Mouse (Mus musculus) heart, postnatal 0 days (tissue): ENCODE data around the gene Lin37. TPM values are rescaled to one million over a fixed set of nuclear protein-coding genes. Genes with fewer than 3 reads are reported as not detected.

ENCODE experiments used
- ATAC-seq: fragments of 200-750 bp; cut with Nextera tagmentation; 2 replicates; pipeline ENCODE4 v1.8.0; 2017; ENCODE audit warnings: low read depth, moderate number of reproducible peaks, moderate library complexity; ENCODE audit not compliant: insufficient read depth
- DNase-seq: peaks from one replicate; pipeline ENCODE4 v3.0.0-alpha.2; 2016; ENCODE audit warnings: low spot score
- H3K27ac ChIP-seq: fragments of 300-500 bp; sonication (generic); 2 replicates; pipeline ENCODE4 v1.5.1; 2014; ENCODE audit warnings: low read depth, mild to moderate bottlenecking
- H3K27me3 ChIP-seq: fragments of 300-500 bp; sonication (generic); 2 replicates; pipeline ENCODE4 v1.6.1; 2014; ENCODE audit warnings: low read length, mixed read lengths; ENCODE audit not compliant: control insufficient read depth, insufficient read depth
- H3K36me3 ChIP-seq: fragments of 300-500 bp; sonication (generic); replicated peaks from 2 replicates; pipeline ENCODE4 v1.6.1; 2014; ENCODE audit warnings: low read length, mixed read lengths; ENCODE audit not compliant: control insufficient read depth, insufficient read depth
- H3K4me1 ChIP-seq: fragments of 300-500 bp; sonication (generic); 2 replicates; pipeline ENCODE4 v1.6.1; 2014; ENCODE audit warnings: antibody characterized with exemption; ENCODE audit not compliant: control insufficient read depth, insufficient read depth
- H3K4me2 ChIP-seq: fragments of 300-500 bp; sonication (generic); 2 replicates; pipeline ENCODE4 v1.6.1; 2014; ENCODE audit warnings: low read depth, mild to moderate bottlenecking, low read length, moderate library complexity
- H3K4me3 ChIP-seq: fragments of 300-500 bp; sonication (generic); 2 replicates; pipeline ENCODE4 v1.5.1; 2014; ENCODE audit warnings: low read depth, low read length
- H3K9ac ChIP-seq: fragments of 300-500 bp; sonication (generic); replicated peaks from 2 replicates; pipeline ENCODE4 v1.6.1; 2014; ENCODE audit warnings: low read depth, low read length, mixed read lengths
- H3K9me3 ChIP-seq: fragments of 300-500 bp; sonication (generic); replicated peaks from 2 replicates; pipeline ENCODE4 v1.6.1; 2016; ENCODE audit warnings: low read length; ENCODE audit not compliant: control insufficient read depth
- CTCF ChIP-seq: IDR thresholded peaks from 2 replicates; pipeline ENCODE4 v1.5.1; 2016; ENCODE audit warnings: antibody characterized with exemption, control low read depth, low read depth
- EP300 ChIP-seq: IDR thresholded peaks from 2 replicates; pipeline ENCODE4 v1.6.1; 2016; ENCODE audit warnings: antibody characterized with exemption, low read depth
- WGBS: fragments of 180-500 bp; shearing (Covaris S2); extraction: QIAGEN DNeasy Blood & Tissue Kit; methylation state at CpG from one replicate; pipeline ENCODE4 v1.1.7; 2014; 5-methylcytosine and 5-hydroxymethylcytosine counted together
- polyA plus RNA-seq: library from polyadenylated mRNA; unstranded; fragments of >200 nt; fragmentation: Nextera tagmentation; extraction: Ambion mirVana; gene quantifications from 2 replicates; pipeline ENCODE4 v1.2.1, GENCODE M21; 2015
- total RNA-seq: library from RNA; depleted of rRNA; stranded (reverse); fragments of >200 nt; gene quantifications from 2 replicates; pipeline ENCODE4 v1.2.3, GENCODE M21; 2014; ENCODE audit warnings: low replicate concordance

Gene Lin37
- total and polyA plus RNA-seq, 2 experiments from 2014 or later = 11.9 to 26.2 TPM

DNA sequence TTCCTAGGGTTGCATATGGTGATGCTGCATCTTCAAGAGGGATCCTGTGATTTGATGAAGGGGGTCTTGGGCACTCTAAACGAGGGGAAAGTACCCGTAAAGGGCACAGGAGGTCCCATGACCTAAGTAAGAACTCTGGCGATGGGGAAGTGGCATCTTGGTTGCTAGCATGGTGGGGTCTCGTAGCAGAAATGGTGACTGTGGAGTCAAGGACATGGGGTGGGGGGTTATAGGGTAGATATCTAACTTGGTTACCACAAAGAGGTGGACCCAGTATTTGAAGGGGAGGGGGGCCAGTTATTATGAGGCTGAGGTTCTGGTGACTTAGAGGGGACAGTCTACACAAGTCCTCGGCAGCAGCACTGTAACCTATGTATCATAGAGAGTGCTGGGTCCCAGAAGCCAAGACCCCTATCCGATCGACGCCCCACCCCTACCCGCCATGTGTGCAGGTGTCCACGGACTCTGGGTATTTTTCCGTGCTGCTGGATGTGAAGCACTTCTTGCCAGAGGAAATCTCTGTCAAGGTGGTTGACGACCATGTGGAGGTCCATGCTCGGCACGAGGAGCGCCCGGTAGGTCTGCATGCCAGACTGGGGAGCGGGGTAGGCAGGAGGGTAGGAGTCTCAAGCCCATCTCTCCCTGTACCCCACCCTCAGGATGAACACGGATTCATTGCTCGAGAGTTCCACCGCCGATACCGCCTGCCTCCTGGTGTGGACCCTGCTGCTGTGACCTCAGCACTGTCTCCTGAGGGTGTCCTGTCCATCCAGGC is 5.6 kb downstream of the Lin37 start:
- H3K4me3 ChIP-seq = peak overlapping the region; percentile 80
- peaks cover 16% of the 10 kb centered on the region for H3K4me1 ChIP-seq
- no peaks in the 10 kb centered on the region for H3K9me3 ChIP-seq
- H3K4me2 ChIP-seq = peak overlapping the region; percentile 79
- 79% methylated on average over 22 of the region's 22 CpGs for WGBS
- no peaks in the 10 kb centered on the region for H3K27me3 ChIP-seq
- no peak for DNase-seq
- no peak for ATAC-seq
- peaks cover 29% of the 10 kb centered on the region for H3K36me3 ChIP-seq
- H3K27ac ChIP-seq = peak overlapping the region; percentile 97
- no peak for TF ChIP-seq CTCF
- 0 out of 2 replicates have a peak, but pooled peaks have one; percentile 27 for TF ChIP-seq EP300
- H3K9ac ChIP-seq = peak overlapping the region; percentile 79

- H3K27me3 ChIP-seq = no peaks in the 10 kb centered on the region
These were observed 6.5 kb downstream of the Lin37 start for GRCm38 (mm10) chr7:30553021-30553589.

DNA sequence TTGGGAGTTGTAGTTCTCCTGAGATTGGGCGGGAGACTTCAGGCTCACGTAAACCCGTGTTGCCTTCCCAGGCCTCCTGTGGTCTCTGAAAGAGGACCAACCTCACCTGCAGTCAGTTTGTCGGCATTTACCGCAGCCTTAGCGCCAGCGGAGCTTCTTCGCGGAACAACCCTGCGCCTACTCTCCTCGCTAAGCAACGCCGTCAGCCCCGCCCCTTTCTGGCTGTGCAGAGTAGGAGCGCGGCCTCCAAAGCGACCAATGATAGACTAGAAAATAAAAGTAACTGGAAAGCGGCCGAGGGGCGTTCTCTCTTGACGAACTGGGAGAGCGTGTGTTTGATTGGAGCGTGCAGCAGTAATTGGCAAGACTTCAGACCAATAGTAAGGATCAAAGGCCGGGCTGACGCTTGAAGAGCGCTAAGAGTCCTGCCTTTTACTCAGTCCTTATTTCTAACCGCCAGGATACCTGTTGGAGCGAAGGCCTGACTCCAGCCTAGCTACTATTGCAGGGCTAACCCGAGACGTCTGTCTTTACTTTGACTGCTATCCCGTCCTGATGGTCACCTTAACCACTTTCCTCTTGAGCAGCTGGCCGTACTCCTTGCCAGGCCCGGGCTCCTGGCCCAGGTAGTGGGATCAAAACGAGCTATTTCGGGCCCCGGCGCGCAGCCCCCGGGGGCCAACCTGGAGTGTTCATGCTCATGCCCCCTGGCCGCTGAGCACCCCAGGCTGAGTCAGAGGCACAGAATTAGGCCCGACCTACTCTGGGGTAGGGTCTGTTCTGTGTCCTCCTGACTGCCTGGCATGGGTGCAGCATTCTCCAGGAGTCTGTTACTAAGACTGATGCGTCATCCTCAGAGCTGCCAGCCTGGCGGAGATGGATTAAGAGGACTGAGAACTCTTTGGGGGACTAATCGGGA is 7.3 kb downstream of the Lin37 start, which contains the start of the genes Hspb6 and Proser3:
TSS of gene Hspb6 (plus strand) at position 77 of the 919 bp plus-strand sequence.
TSS of gene Proser3 (minus strand) at position 198 of the 919 bp plus-strand sequence.
- Histone ChIP-seq H3K4me3 (peak within 1 kb of the TSS; percentile 80), H3K27ac (peak within 1 kb of the TSS; percentile 97), H3K9me3 (no peaks in the 10 kb centered on the region), H3K4me1 (0 out of 2 replicates have a peak, but pooled peaks cover 5% of the 10 kb centered on the region), H3K27me3 (no peaks in the 10 kb centered on the region), H3K4me2 (peak within 1 kb of the TSS; percentile 79), H3K9ac (peak within 1 kb of the TSS; percentile 79), H3K36me3 (peaks cover 37% of the 10 kb centered on the region)
- under 1% methylated on average over 44 of the region's 44 CpGs for WGBS
- peak; percentile 99 for DNase-seq
- TF ChIP-seq EP300 (peak; percentile 46; the same call in 1 of the 2 replicates), CTCF (no peak)
- ATAC-seq = peak; percentile 91

More at GRCm38 (mm10) chr7:30553021-30553589, 6.5 kb downstream of the Lin37 start:
- TF ChIP-seq EP300 = no peak
- TF ChIP-seq CTCF = no peak
- peak; percentile 64 for ATAC-seq
- H3K27ac ChIP-seq = peak overlapping the region; percentile 97
- peaks cover 7% of the 10 kb centered on the region for H3K4me1 ChIP-seq
- H3K9me3 ChIP-seq = no peaks in the 10 kb centered on the region
- peak overlapping the region; percentile 79 for H3K9ac ChIP-seq
- peak overlapping the region; percentile 79 for H3K4me2 ChIP-seq
- DNase-seq = peak; percentile 76
- peak overlapping the region; percentile 80 for H3K4me3 ChIP-seq
- WGBS = 1% methylated on average over 23 of the region's 23 CpGs
- H3K36me3 ChIP-seq = peaks cover 34% of the 10 kb centered on the region

DNA sequence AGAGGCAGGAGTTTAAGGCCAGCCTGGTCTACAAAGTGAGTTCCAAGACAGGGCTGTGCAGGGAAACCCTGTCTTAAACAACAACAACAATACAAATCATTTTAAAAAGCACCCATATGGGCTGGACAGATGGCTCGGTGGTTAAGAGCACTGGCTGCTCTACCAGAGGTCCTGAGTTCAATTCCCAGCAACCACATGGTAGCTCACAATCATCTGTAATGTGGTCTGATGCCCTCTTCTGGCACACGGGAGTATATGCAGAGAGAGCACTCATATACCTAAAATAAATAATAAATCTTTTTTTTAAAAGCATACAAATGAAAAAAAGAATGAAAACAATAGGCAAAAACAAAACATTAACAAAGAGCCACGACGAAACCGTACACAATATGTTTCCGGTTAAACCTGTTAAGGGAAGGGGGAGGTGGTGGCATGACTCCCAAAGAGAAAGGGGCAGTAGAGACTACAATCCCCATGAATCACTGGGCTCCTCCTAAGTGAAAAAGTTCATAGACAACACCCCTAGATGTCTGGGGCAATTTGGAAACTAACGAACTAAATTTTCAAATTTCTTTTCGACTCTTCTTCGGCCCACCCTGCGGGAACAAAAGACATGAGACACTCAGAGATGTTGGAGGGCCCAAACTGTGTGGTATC is 8.1 kb downstream of the Lin37 start:
- under 1% methylated on average over 10 of the region's 10 CpGs for WGBS
- Histone ChIP-seq H3K9me3 (no peaks in the 10 kb centered on the region), H3K27me3 (no peaks in the 10 kb centered on the region), H3K4me3 (peak overlapping the region; percentile 80), H3K4me2 (peak overlapping the region; percentile 79), H3K9ac (peak overlapping the region; percentile 55), H3K36me3 (peaks cover 32% of the 10 kb centered on the region), H3K4me1 (0 out of 2 replicates have a peak, but pooled peaks cover 5% of the 10 kb centered on the region), H3K27ac (peak overlapping the region; percentile 97)
- DNase-seq (peak; percentile 82), ATAC-seq (peak; percentile 53)
- peak; percentile 49 for TF ChIP-seq CTCF
- no peak for TF ChIP-seq EP300

DNA sequence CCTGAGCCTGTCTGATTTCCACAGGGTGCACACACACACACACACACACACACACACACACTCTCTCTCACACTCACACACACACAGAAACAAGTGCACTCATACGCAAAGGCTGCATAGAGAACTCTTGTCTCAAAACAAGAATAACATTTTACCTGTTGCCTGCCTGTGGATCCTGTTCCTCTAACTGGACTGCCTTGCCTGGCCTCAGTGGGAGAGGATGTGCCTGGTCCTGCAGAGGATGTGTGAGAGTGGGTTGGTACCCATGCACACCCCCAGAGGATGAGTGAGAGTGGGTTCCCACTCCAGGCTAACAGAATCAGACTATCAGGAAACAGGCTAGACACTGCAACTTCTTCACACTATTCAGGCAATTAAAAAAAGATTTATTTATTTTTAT is 9.0 kb downstream of the Lin37 start:
- peaks cover 30% of the 10 kb centered on the region for H3K36me3 ChIP-seq
- no peaks in the 10 kb centered on the region for H3K9me3 ChIP-seq
- no peak for DNase-seq
- no peaks in the 10 kb centered on the region for H3K27me3 ChIP-seq
- no peak overlapping the region for H3K9ac ChIP-seq
- WGBS = 93% methylated on average over 1 of the region's 1 CpGs
- TF ChIP-seq CTCF (no peak), EP300 (no peak)
- H3K4me1 ChIP-seq = 0 out of 2 replicates have a peak, but pooled peaks cover 5% of the 10 kb centered on the region
- no peak for ATAC-seq
- H3K27ac ChIP-seq = no peak overlapping the region
- no peak overlapping the region for H3K4me2 ChIP-seq
- H3K4me3 ChIP-seq = no peak overlapping the region
